Comparison of ENCODE assay signal across 8 mouse cellular contexts in the genomic region with DNA sequence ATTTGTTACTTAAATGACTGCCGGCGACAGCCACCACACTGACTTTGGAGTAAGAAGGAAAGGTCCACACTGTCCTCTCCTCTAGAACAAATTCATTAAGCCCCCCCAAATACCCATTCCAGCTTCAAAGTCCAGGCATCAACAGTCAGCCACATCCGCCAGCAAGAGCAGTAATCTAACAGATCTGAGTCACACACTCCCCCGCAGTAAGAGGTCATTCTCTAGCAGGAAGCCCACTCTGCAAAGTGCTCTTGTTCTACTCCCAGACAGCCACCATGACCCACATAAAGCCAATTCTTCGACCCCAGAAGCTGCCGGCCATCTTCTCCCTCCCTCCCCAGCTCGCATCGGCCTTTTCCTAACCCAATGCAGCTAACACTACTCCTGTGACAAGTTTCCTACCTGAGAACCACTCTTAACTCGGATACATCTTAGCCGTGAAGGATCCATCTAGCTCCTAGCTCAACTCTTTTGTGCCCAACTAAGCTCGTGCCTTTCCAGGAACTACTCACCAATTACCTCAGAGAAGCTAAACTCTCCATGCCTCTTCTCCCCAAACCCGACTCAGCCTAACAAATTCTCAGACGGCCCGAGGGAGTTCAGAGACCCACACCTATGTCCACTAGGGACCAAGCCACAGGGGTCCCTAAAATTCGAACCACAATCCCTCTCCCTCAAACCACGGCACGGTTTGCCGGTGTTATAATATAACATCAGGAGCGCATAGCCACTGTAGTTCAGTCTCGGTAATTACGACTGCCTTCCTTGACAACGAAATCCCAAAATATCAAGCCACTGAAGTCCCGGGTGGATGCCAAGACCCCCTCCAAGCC. TPM values are rescaled to one million over a fixed set of nuclear protein-coding genes. Genes with fewer than 3 reads are reported as not detected.
DNase-seq lines count a peak whose midpoint lies in the region; ATAC-seq and TF ChIP-seq lines count a peak whose summit lies in the region.

No protein-coding gene starts in this region.

- peak; percentile 9; the same call in 1 of the 2 replicates for ATAC-seq in heart, embryonic 16.5 days (replicated peaks; ENCODE audit: extremely low read depth, insufficient read depth, low FRiP score)

- DNase-seq in layer of hippocampus, adult 2 months (ENCODE audit: low spot score in 2 of 2), result no peak
- DNase-seq in layer of hippocampus, postnatal 10 days (ENCODE audit: low spot score in 2 of 2), result no peak
- no peak for DNase-seq in CH12.LX (ENCODE audit: extremely low read depth)
- DNase-seq in liver, result peak; percentile 6
- DNase-seq in natural killer cell, adult 2 months (ENCODE audit: low spot score in 2 of 2), result peak; percentile 59 to 75
- DNase-seq in spleen, postnatal 4 days (ENCODE audit: low spot score in 2 of 2), result no peak

- TF ChIP-seq RAD21 in CH12.LX (IDR thresholded peaks at IDR 0.05; ENCODE audit: low read depth, low read length), result no peak

- H3K27ac ChIP-seq in layer of hippocampus, adult 2 months, result peak overlapping the region; percentile 97
- H3K27ac ChIP-seq in CH12.LX (ENCODE audit: insufficient read depth, low read depth), result no peak overlapping the region
- no peak overlapping the region; the same call in 1 of the 2 replicates for H3K27ac ChIP-seq in cortical plate, adult 2 months (ENCODE audit: insufficient read depth, low read length)
- peak overlapping the region; percentile 93 for H3K27ac ChIP-seq in heart, embryonic 16.5 days (ENCODE audit: low read length)

- TF ChIP-seq CTCF in layer of hippocampus, adult 2 months (conservative IDR thresholded peaks at IDR 0.05), result no peak
- TF ChIP-seq CTCF in CH12.LX (conservative IDR thresholded peaks at IDR 0.05 in 1 of 2, IDR thresholded peaks at IDR 0.05 in 1 of 2; ENCODE audit: low read depth in 2 of 2, low read length in 2 of 2), result no peak
- TF ChIP-seq CTCF in cortical plate, adult 2 months (IDR thresholded peaks at IDR 0.05; ENCODE audit: extremely low read depth, insufficient read depth, low read length), result no peak

- H3K4me2 ChIP-seq in CH12.LX (ENCODE audit: insufficient read depth, low read depth, poor library complexity, severe bottlenecking), result peak overlapping the region; percentile 84
- H3K4me2 ChIP-seq in heart, embryonic 16.5 days (ENCODE audit: low read depth, low read length), result peak overlapping the region; percentile 94

- H3K36me3 ChIP-seq in CH12.LX (replicated peaks in 1 of 2; ENCODE audit: control insufficient read depth in 1 of 2, insufficient read depth in 1 of 2, low read length in 1 of 2), result no peaks in the 10 kb centered on the region
- H3K36me3 ChIP-seq in heart, embryonic 16.5 days (ENCODE audit: control insufficient read depth, insufficient read depth), result no peaks in the 10 kb centered on the region

- dilution Hi-C loops in CH12.LX (cut with MboI; ENCODE audit: extremely low pct_ligation_motif_present, extremely low pct_unique_long_range_greater_than_20kb, low sequenced_read_pairs), result loop anchor here (25.0 kb wide), 1 partner anchor 101 kb away; a partner anchor contains a TSS

- H3K27me3 ChIP-seq in CH12.LX (replicated peaks), result peaks cover 9% of the 10 kb centered on the region
- no peaks in the 10 kb centered on the region for H3K27me3 ChIP-seq in heart, embryonic 16.5 days (ENCODE audit: control insufficient read depth, insufficient read depth, low read length)

- H3K79me2 ChIP-seq in CH12.LX (replicated peaks; ENCODE audit: control insufficient read depth, extremely low read depth, insufficient read depth, poor library complexity, severe bottlenecking), result peaks cover 17% of the 10 kb centered on the region

- peaks cover 3 to 28% of the 10 kb centered on the region in 2 experiments; a peak in 3 of 4 replicates for H3K4me1 ChIP-seq in CH12.LX (ENCODE audit: control insufficient read depth in 1 of 2, insufficient read depth in 2 of 2)
- peaks cover 5% of the 10 kb centered on the region for H3K4me1 ChIP-seq in cortical plate, adult 2 months (ENCODE audit: control insufficient read depth, insufficient read depth, low read length)
- peaks cover 14% of the 10 kb centered on the region for H3K4me1 ChIP-seq in heart, embryonic 16.5 days (ENCODE audit: control insufficient read depth, insufficient read depth, low read length)

- no peak for TF ChIP-seq POLR2A in CH12.LX (IDR thresholded peaks at IDR 0.05; ENCODE audit: low read depth, low read length)
- no peak for TF ChIP-seq POLR2A in cortical plate, adult 2 months (IDR thresholded peaks at IDR 0.05; ENCODE audit: extremely low read depth, insufficient read depth, low read length)

- H3K4me3 ChIP-seq in layer of hippocampus, adult 2 months, result peak overlapping the region; percentile 91
- H3K4me3 ChIP-seq in CH12.LX (replicated peaks in 1 of 3; ENCODE audit: low read depth in 2 of 3, low read length in 2 of 3, poor library complexity in 1 of 3), result peak overlapping the region; percentile 72 to 99 (median 88)
- H3K4me3 ChIP-seq in cortical plate, adult 2 months (ENCODE audit: insufficient read depth, low read length), result peak overlapping the region; percentile 78
- H3K4me3 ChIP-seq in heart, embryonic 16.5 days (ENCODE audit: low read length), result peak overlapping the region; percentile 100

- H3K9me3 ChIP-seq in CH12.LX (replicated peaks; ENCODE audit: low read length), result no peaks in the 10 kb centered on the region
- no peaks in the 10 kb centered on the region for H3K9me3 ChIP-seq in heart, embryonic 16.5 days (replicated peaks; ENCODE audit: control insufficient read depth, low read length)

- WGBS in heart, embryonic 16.5 days, result 7% methylated on average over 23 of the region's 23 CpGs

- TF ChIP-seq EP300 in CH12.LX (IDR thresholded peaks at IDR 0.05; ENCODE audit: low read length), result no peak

- in situ Hi-C loops in CH12.LX (cut with MboI; ENCODE audit: low pct_ligation_motif_present, low pct_unique_long_range_greater_than_20kb, low sequenced_read_pairs), result no loop called here

- H3K9ac ChIP-seq in CH12.LX (ENCODE audit: insufficient read depth, low read depth), result peak overlapping the region; percentile 74
- H3K9ac ChIP-seq in heart, embryonic 16.5 days (ENCODE audit: low read length), result peak overlapping the region; percentile 100

TF ChIP-seq in CH12.LX, 34 proteins besides CTCF, POLR2A, EP300 and RAD21:
- TF ChIP-seq TBP (conservative IDR thresholded peaks at IDR 0.05; ENCODE audit: low read depth, low read length), result no peak
- TF ChIP-seq CHD2 (IDR thresholded peaks at IDR 0.05; ENCODE audit: low read length), result no peak
- no peak for TF ChIP-seq POLR2AphosphoS2 (IDR thresholded peaks at IDR 0.05; ENCODE audit: low read depth, low read length)
- TF ChIP-seq SMC3 (IDR thresholded peaks at IDR 0.05; ENCODE audit: low read depth, low read length), result no peak
- TF ChIP-seq RCOR1 (conservative IDR thresholded peaks at IDR 0.05; ENCODE audit: low read depth, low read length), result no peak
- no peak for TF ChIP-seq IRF4 (IDR thresholded peaks at IDR 0.05; ENCODE audit: low read depth, low read length)
- TF ChIP-seq USF1 (IDR thresholded peaks at IDR 0.05; ENCODE audit: low read depth, low read length), result no peak
- TF ChIP-seq JUN (IDR thresholded peaks at IDR 0.05; ENCODE audit: insufficient read depth, low read depth, low read length), result no peak

RNA-seq across cellular contexts. Expression of a gene that starts 0.8 kb away (rescaled TPM):
- total RNA-seq in layer of hippocampus, adult 2 months (2021), result 10 to 100 TPM; 17.7 to 19.2 TPM
- total RNA-seq in layer of hippocampus, postnatal 10 days (2021), result 10 to 100 TPM; 20.8 to 21.3 TPM
- total RNA-seq in CH12.LX (2012; rRNA removed), result 11.5 and 11.6 TPM in 2 replicates
- 7.1 and 7.2 TPM in 2 replicates for total RNA-seq in CH12.LX (2014; rRNA removed)
- polyA plus RNA-seq in CH12.LX (2012; ENCODE audit: insufficient read length, low read depth), result 13.3 and 16.5 TPM in 2 replicates
- 7.2 and 7.6 TPM in 2 replicates for polyA plus RNA-seq in cortical plate, adult 2 months (2012; rRNA removed)
- polyA plus RNA-seq in heart, embryonic 16.5 days (2015; fragmentation: Nextera tagmentation; extraction: Ambion mirVana), result 3.1 and 3.8 TPM in 2 replicates

RNA-seq across cellular contexts. Expression of a gene that starts 33.5 kb away (rescaled TPM):
- 10 to 100 TPM; 30.4 to 33.9 TPM for total RNA-seq in layer of hippocampus, adult 2 months (2021)
- 10 to 100 TPM; 24.4 to 28.8 TPM for total RNA-seq in layer of hippocampus, postnatal 10 days (2021)
- total RNA-seq in CH12.LX (2012; rRNA removed), result 43.9 and 48.5 TPM in 2 replicates
- total RNA-seq in CH12.LX (2014; rRNA removed), result 40.9 and 44.9 TPM in 2 replicates
- polyA plus RNA-seq in CH12.LX (2012; ENCODE audit: insufficient read length, low read depth), result 36.1 and 42.9 TPM in 2 replicates
- 18.1 and 18.4 TPM in 2 replicates for polyA plus RNA-seq in cortical plate, adult 2 months (2012; rRNA removed)
- polyA plus RNA-seq in heart, embryonic 16.5 days (2015; fragmentation: Nextera tagmentation; extraction: Ambion mirVana), result 17.8 and 18.0 TPM in 2 replicates

Comparison
In these comparisons a context has a peak if more than half of its experiments do, and no peak if none do; other contexts are left out.
1. DNase-seq: peak in liver (single experiment) and natural killer cell, adult 2 months (2 of 2); none in layer of hippocampus, adult 2 months (0 of 2), layer of hippocampus, postnatal 10 days (0 of 2), CH12.LX (single experiment) and spleen, postnatal 4 days (0 of 2).
2. H3K27ac ChIP-seq: peak in layer of hippocampus, adult 2 months (single experiment) and heart, embryonic 16.5 days (single experiment); none in CH12.LX (single experiment) and cortical plate, adult 2 months (single experiment).
3. Peak in every context shown above with its lines, with median percentiles within 50 percentile points of each other: H3K4me3 ChIP-seq.